Mouse (Mus musculus): ENCODE results near the gene Ano10.

Ano10 gene

GRCm38 (mm10) chr9:122290192-122290591, 4.0 kb downstream of the Ano10 start:
- DNase-seq (ENCODE audit: low spot score), result no peak

DNA sequence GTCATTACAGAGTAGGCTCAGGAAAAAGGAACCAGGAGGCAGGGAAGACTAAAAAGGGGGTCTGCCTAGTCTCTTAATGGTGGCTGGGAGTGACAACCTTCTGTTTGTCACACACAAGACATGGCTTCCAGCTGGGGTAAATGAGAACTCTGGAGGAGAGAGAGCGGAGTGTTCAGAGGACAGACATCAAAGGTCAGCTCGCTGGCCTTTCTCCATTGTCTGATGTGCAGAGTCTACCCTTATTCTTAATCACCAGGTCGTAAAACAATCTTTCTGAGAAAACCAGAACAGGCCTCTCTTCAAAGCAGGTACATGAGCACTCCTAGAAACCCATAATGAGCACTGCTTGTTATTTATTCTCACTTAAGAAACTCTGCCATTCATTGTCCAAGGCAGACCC, 5.8 kb downstream of the Ano10 start:
- DNase-seq (ENCODE audit: low spot score), result no peak

- DNase-seq (ENCODE audit: low spot score), result no peak
Observed at GRCm38 (mm10) chr9:122287526-122287925, 6.7 kb downstream of the Ano10 start.

DNA sequence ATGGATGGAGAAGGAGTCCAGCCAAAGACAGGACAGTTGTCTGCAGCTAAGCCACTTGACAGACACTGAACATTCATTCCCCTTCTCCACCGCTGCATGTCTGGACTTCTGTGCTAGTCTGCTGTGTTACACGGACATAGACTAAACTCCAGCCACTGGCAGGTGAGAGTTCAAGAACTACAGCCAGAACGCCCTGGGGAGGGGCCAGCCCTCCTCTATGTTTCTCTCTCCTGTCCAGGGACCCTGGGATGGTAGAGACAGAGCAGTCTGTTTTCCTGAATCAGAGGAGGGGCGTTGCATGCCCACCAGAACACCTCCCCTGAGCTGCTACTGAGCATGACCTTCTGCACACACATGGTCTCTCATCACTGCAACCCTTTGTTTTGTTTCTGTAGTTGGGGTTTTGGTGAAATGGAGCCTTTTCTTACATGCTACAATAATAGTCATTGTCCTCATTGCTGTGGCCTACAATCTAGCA, 8.4 kb downstream of the Ano10 start:
- no peak for DNase-seq (ENCODE audit: low spot score)

- peak; percentile 75 for DNase-seq (ENCODE audit: low spot score)
Observed at GRCm38 (mm10) chr9:122285146-122285832, 8.9 kb downstream of the Ano10 start.

- DNase-seq (ENCODE audit: low spot score), result no peak
Observed at GRCm38 (mm10) chr9:122284696-122285095, 9.5 kb downstream of the Ano10 start.

DNA sequence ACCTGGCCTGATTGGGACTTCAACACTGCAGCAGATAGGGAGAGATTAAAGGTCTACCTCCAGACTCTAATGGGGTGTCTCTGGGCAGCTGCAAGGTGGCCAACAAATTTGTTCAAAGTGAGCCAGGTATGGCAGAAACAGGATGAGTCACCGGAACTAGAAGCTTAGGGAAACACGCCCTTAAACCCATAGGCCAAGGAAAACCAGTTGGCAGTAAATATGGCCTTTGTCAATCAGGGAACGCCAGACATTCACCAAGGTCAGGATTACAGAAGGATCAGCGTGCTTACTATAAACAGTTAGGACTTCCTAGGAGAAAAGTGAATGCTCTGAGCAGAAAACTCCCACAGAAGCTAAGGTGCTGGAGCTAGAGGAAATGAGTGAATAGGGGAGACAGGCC, 13.2 kb downstream of the Ano10 start:
- no peak for DNase-seq (ENCODE audit: low spot score)

GRCm38 (mm10) chr9:122276665-122277064, 17.6 kb downstream of the Ano10 start:
- no peak for DNase-seq (ENCODE audit: low spot score)

GRCm38 (mm10) chr9:122276134-122276533, 18.1 kb downstream of the Ano10 start:
- no peak for DNase-seq (ENCODE audit: low spot score)

GRCm38 (mm10) chr9:122274346-122274745, 19.9 kb downstream of the Ano10 start:
- DNase-seq (ENCODE audit: low spot score), result no peak

- DNase-seq (ENCODE audit: low spot score), result no peak
Observed at GRCm38 (mm10) chr9:122273879-122274278, 20.3 kb downstream of the Ano10 start.

GRCm38 (mm10) chr9:122271866-122272265, 22.4 kb downstream of the Ano10 start:
- no peak for DNase-seq (ENCODE audit: low spot score)

- DNase-seq (ENCODE audit: low spot score), result no peak
Observed at GRCm38 (mm10) chr9:122271318-122271717, 22.9 kb downstream of the Ano10 start.

DNA sequence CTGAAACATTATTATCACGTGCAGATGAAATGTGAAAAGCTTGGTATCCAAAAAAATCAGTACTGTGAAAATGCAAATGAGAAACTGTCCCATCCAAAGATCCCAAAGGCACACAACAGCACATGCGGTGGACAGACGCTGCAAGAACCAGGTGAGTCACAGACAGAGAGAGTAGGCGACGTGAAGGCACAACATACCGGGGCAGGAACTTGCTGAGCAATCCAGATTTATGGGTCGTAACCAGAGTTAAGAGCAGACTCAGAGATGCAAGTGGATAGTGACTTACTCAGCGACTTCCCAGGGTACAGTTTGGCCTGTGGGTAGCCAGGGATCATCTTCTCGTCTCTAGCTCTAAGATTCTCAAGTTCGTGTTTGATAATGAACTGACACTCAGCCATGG, 23.3 kb downstream of the Ano10 start:
- no peak for DNase-seq (ENCODE audit: low spot score)

DNA sequence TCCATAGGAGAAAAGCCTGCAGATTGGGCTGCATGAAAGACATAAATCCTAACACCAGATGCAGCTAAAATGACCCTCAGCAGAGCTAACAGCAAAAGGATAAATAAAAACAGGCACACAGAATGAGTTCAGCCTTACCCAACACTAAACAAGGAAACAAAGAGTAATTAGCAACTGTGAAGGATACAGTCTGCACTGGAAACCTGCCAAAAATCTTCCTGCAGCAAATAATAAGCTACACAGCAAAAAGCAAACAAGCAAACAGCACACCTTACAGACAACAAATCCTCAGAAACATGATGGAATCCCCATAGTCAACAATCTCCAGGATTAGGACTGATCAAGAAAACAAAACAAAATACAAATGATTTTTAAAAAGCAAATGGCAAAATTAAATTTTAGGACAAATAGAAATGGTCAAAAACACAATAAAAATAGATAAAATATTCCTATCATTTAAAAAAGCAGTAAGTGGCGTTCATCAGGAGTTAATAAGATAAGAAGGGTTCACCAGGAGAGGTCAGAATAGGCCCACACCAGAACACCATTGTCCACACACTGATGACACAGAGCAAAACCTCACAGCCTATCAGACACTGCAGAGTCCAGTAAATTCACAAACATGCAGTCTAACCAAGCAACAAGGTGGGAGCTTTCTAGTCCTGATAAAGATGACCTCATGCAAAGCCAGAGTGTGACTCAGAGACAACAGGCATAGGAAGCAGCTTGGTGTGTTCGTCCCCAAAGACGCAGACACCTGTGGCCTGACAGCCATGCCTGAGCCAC, 24.8 kb downstream of the Ano10 start:
- no peak for DNase-seq (ENCODE audit: low spot score)

DNA sequence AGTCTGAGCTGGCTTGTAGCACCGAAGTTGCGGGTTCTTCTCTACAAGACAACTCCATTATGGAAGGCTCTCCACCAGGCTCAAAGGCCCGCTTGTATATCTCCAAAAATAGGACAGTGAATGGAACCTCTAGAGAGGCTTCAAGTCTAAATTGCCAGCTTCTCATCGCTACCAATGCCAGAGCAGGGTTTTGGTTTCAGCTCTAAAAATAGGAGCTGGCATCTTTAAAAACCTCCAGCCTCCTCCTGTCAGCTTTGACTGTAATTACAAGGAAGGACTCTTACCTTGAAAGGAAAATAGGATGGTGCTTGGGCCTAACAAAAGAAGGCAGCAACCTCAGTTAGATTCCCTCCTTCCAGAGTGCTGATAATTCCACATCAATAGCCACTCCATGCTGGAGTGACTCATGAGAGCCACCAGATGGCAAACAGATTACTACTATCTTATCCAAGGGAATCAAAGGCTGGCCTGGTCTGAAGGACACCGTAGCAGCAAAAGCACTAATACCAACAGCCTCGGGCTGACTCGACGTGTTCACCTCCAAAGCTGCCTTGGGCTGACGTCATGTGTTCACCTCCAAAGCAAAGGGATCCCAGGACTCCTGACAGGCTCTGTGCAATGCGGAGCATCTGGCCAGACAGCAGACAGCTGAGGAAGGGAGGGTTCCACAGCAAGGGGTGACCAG, 28.6 kb downstream of the Ano10 start:
- no peak for DNase-seq (ENCODE audit: low spot score)

DNA sequence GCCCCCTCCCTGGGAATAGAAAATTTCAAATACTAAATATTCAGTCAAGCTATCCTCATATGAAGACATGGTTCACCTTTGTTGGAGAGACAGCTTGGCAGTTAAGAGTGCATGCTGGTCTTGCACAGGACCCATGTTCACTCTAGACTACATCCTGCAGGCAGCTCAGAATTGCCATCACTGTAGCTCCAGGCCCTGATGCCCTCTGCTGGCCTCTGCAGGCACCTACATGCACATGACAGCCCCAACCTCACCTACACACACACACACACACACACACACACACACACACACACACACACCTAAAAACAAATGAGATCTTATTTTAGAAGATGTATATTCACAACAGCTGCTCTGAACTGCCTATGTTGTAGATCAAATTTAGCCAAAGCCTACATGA, 31.1 kb downstream of the Ano10 start:
- no peak for DNase-seq (ENCODE audit: low spot score)

DNA sequence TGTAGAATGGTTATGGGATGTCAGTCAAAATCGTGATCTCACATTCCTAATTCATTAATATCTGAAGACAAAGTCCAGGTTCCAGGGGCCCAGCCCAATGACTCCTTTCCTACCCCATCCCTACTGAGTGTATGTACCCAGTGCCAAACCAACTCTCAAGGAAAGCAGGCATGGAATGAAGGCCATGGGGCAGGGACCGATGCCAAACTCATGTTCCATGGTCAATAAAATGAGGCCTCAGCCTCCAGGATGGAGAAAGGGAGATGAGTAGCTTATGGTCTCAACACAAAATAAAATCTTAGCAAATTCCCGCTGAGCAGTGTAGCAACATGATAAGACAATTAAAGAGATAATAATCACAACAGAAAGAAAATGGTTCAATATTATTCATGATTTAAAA, 39.8 kb downstream of the Ano10 start:
- DNase-seq (ENCODE audit: low spot score), result no peak

DNA sequence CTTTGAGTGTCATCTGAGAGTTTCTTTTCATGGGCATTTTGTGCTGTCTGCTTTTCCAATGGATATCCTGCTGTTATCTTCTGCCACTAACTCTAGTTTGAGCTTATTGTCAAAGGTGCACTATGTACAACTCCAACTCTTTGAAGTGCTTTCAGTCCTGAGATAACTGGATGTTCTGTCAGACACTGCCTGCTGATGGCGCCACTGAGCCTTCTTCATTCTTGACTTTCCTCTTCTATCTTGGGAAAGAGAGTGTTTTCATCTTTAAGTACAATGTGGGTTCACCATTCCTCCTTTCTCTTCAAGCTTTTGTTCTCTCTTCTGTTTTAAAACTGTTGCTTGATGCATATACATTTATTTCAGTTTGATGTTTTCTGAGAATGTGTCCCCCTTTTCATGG, 42.1 kb downstream of the Ano10 start:
- DNase-seq (ENCODE audit: low spot score), result no peak

DNA sequence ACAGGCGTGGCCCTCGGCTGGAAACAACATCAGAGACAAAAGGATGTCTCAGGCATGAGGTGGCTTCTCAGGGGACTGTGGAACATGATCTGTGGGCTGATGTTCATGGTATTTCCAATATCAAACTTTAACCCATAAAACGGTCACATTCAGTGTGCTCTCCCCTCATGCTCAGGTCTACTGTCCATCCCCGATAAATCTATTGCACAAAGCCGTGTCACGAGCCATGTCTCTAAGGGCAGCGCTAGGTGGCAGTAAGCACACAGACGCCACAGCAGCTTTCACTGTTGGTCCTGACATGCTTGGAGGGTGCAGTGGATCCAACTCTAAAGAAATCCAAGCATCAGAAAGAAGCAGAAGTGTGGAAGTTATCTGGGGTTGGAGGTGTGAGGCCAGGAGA, 46.1 kb downstream of the Ano10 start:
- DNase-seq (ENCODE audit: low spot score), result peak; percentile 36

DNA sequence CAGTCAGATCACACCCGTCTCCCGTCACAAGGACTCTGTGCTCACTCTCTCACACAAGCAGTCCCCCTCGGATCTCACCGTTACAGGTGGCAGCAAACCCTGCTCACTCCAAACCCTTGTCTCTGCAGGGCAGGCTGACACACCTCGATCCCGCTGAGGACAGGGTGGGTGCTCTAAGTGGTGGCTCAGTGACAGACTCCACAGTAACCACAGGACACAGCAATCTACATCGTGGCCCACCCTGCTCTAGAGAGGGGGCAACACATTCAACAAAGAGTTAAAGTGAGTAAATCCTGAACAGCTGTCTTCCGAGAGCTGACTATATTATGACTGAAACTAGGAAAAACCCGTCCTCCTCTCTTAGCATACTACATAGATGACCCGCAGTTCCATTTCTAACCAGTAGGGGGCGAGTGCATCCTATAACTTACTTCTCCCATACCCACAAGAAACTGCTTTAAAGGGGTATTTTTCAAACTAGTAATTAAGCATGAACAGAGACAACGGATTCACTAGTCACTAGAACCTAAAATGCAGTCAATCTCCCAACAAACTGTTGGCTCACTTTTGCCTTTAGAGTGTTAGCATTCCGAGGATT, 46.7 kb downstream of the Ano10 start:
- DNase-seq (ENCODE audit: low spot score), result peak; percentile 46

DNA sequence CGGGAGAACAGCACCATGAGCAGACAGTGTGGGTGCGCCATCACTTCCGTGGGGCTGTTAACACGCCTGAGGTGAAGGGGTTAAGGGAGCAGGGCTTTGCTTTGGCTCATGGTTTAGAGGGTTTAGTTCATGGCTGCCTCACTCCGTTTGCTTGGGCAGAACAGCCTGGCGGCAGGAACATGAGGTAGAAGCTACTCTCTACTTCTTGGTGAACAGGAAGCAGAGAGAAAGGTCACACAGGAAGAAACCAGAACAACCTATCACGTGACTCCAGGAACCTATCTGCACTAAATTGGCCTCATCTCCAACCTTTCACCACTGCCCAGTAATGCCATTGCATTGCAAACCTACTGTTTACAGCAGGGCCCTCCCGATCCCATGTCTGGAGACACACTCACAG, 48.3 kb downstream of the Ano10 start:
- DNase-seq (ENCODE audit: low spot score), result no peak

- DNase-seq (ENCODE audit: low spot score), result no peak
Observed at GRCm38 (mm10) chr9:122245471-122245870, 48.8 kb downstream of the Ano10 start.
